Mouse (Mus musculus): Measurements from ENCODE around the gene Xlr4a. TPM values are rescaled to one million over a fixed set of nuclear protein-coding genes. Genes with fewer than 3 reads are reported as not detected.
"Not testable (repeated sequence)": the region's sequence is repeated elsewhere in the genome, so short reads cannot be mapped to it uniquely, and the experiment has no call there.

The Xlr4a gene
- total RNA-seq (2015; ENCODE audit: low replicate concordance) (2.9 TPM in 1 of 2 replicates, not detected in the other), total RNA-seq (2017; ENCODE audit: low replicate concordance) (6.5 TPM in 1 of 2 replicates, not detected in the other)

DNA sequence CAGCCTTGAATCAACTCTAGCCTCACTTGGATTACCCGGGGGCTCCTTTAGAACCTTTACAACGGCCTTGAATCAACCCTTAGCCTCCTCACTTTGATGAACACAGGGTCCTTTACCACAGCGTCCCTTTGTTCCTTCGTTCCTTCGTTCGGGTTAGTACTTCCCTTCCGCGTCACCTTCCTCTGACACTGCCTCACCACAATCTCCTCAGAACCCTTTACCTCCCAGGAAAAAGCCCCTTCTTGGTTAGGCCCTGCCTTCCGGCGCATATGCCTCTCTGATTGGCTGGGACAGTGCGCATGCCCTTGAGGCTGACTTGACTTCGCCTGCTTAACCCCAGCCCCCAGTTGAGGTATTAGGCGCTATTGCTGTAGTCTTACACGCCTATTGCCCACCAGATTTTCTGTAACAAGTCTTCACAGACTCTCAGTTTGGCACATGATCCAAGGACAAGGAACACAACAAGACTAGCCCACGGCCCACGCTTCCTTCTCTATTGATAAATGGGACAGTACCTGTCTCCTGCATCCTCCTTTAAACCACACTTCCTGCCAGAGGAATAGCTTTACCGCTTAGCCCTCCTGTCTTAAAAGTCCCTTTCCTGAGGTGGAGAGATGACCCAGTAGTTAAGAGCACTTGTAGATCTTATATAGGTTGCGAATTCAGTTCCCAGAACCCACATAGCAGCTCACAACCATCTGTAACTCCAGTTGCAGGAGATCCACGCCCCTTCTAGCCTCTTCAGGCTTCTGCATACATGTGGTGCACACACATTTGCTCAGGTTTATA is at the start of gene Xlr4a:
Gene Xlr4a (minus strand): TSS at position 212 of the 789 bp plus-strand sequence.
- not testable (repeated sequence) for ATAC-seq (replicated peaks; ENCODE audit: low FRiP score, poor library complexity, severe bottlenecking)

GRCm38 (mm10) chrX:73122859-73123829 is 40.9 kb upstream of the Xlr4a start:
- ATAC-seq (replicated peaks; ENCODE audit: low FRiP score, poor library complexity, severe bottlenecking), result not testable (repeated sequence)

DNA sequence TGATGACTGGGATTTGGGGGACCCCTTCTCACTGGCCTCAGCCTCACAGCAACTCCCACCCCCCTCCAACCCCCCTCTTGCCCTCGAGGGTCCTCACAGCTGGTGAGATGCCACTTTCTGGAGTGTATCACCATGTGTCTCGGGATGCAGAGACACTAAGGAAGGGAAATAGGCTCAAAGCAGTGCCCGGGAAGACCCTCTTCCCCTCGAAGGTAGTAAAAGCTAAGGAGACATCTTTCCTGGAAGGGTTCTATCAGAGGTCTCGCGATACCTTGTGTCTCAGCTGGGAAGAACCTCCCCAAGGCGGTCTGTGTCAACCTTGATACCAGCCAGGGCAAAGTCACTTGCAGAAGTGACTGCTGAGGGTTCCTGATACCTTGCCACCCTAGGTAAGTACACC is 34.5 kb upstream of the Xlr4a start, which contains the start of gene Gm14685:
Gene Gm14685 (plus strand): TSS at position 301 of the 400 bp plus-strand sequence.
- not testable (repeated sequence) for ATAC-seq (replicated peaks; ENCODE audit: low FRiP score, poor library complexity, severe bottlenecking)

GRCm38 (mm10) chrX:73096941-73097508 is 14.7 kb upstream of the Xlr4a start, which contains the start of gene Xlr3a:
Xlr3a (minus strand) TSS chrX:73097095.
- ATAC-seq (replicated peaks; ENCODE audit: low FRiP score, poor library complexity, severe bottlenecking), result not testable (repeated sequence)

GRCm38 (mm10) chrX:73066765-73067312 is 15.4 kb downstream of the Xlr4a start:
- not testable (repeated sequence) for ATAC-seq (replicated peaks; ENCODE audit: low FRiP score, poor library complexity, severe bottlenecking)

DNA sequence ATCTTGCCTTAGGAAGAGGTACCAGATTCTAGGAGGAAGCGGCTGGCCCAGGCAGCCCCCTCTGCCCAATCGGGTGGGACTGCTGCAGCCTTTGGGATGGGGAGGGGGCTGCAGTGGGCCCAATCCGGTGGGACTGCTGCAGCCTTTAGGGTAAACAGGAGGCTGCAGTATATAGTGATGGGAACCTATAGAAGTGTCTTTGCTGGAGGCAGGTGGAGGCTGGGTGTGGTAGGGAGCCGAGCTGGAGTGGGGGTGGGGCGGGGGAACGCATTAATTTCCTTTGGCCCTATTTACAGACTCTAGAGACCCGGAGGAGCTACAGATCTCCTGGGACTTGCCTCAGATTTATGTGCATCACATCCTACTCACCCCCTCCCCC is 17.9 kb downstream of the Xlr4a start, which contains the start of gene Pnma3:
Gene Pnma3 (plus strand): TSS at position 373 of the 379 bp plus-strand sequence.
- no peak for ATAC-seq (replicated peaks; ENCODE audit: low FRiP score, poor library complexity, severe bottlenecking)

DNA sequence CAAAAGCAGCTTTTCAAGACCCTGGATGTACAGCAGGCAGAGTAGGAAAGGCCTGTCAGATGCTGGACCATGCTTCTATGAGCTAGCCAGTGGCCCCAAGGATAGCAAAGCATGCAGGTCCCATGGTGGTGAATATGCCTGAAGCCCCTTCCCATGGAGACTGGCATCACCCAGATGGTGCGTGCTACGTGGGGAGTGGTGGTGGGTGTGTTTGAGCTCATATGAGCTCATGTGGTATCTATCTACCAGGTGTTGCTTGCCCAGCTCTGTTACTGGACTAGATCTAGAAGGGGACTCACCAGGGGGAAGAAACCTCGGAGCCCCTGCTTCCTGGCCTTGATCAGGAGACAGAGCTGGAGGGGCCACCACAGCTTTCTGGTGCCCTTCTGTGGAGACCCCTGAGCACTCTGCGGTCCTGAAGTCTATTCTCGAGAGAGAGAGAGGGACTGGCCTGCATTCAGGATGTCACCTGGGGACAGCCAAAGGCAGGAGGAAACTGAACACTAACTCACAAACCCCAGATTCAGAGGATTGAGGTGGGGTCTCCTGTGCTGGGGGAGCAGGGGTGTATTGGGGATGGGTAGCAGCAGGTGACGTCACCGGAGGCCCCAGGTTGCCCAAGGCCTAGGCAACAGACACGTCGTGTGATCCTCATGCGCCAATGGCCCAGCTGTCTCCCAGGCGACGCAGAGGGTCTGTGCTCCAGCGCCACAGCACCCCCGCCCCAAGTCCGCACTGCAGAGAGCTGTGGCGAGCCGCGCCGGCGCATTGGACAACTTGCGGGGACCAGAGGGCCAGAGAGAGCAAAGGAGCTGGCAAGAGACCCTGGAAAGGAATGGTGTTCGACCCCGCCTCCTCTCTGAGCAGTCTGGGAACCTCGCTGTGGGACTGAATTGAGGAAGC is 18.5 kb downstream of the Xlr4a start:
- ATAC-seq (replicated peaks; ENCODE audit: low FRiP score, poor library complexity, severe bottlenecking), result no peak

GRCm38 (mm10) chrX:73062323-73062722 is 20.0 kb downstream of the Xlr4a start:
- ATAC-seq (replicated peaks; ENCODE audit: low FRiP score, poor library complexity, severe bottlenecking), result no peak

GRCm38 (mm10) chrX:73061528-73061927 is 20.8 kb downstream of the Xlr4a start:
- no peak for ATAC-seq (replicated peaks; ENCODE audit: low FRiP score, poor library complexity, severe bottlenecking)

DNA sequence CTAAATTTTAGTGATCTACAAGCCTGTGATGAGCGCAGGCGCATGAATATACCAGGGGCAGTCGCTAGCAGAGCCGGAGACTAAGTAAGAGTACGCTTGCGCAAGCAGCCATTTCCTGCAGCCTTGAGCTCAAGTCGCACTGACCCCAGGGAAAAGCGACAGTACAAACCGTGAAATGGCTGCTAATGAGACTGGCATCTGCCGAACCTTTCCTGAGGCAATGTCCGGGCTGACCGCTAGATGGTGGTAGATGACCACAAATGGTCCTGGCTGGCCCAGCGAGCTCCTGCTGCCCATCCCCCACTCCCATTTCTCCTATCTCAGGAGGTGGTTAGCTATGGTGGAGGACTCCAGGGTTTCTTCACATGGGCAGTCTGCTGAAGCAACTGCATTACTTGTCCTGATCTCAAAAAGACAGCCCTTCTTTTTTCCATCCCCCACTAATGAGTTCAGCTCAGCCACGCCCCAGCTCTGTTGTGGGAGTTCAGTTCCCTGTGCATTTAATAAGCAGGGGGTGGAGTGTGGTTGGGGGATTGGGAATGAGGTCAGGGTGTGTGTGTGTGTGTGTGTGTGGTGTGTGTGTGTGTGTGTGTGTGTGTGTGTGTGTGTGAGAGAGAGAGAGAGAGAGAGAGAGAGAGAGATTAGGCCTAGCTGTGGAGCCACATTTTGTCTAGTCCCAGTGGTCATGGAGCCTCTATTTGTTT is 28.3 kb downstream of the Xlr4a start:
- ATAC-seq (replicated peaks; ENCODE audit: low FRiP score, poor library complexity, severe bottlenecking), result peak; percentile 87

- no peak for ATAC-seq (replicated peaks; ENCODE audit: low FRiP score, poor library complexity, severe bottlenecking)
Observed at GRCm38 (mm10) chrX:73039666-73040065, 42.6 kb downstream of the Xlr4a start.

GRCm38 (mm10) chrX:73038831-73039230 is 43.4 kb downstream of the Xlr4a start:
- no peak for ATAC-seq (replicated peaks; ENCODE audit: low FRiP score, poor library complexity, severe bottlenecking)

DNA sequence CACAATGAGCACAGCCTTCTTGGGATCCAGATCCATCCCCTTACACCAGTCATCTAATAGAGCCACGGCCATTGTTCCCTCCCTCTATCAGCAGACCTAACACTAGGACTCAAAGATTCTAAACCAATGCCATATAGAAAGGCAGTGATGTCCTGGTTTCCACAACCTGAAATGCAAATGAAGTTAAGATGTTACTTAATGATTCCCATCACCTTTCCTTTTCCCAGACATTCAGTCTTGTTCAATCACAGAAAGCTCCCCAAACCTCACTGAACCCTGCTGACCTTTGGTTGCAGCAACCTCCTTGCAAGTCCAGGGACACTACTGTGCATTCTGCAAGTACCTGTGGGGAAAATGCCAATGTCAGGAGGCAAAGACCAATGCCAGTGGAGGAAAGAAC is 45.3 kb downstream of the Xlr4a start, which contains the start of gene Pnma5:
Gene Pnma5 (minus strand): TSS at position 101 of the 400 bp plus-strand sequence.
- no peak for ATAC-seq (replicated peaks; ENCODE audit: low FRiP score, poor library complexity, severe bottlenecking)

Other genes starting within 250 kb of the Xlr4a start
- 11.9 and 15.6 TPM in 2 replicates for gene Cetn2, start 164.1 kb downstream of the Xlr4a start, total RNA-seq (2015; ENCODE audit: low replicate concordance)
- 19.0 and 27.2 TPM in 2 replicates for gene Cetn2, start 164.1 kb downstream of the Xlr4a start, total RNA-seq (2017; ENCODE audit: low replicate concordance)
- 4.0 and 20.6 TPM in 2 replicates for gene Nsdhl, start 163.9 kb downstream of the Xlr4a start, total RNA-seq (2015; ENCODE audit: low replicate concordance)
- 4.0 and 4.8 TPM in 2 replicates for gene Nsdhl, start 163.9 kb downstream of the Xlr4a start, total RNA-seq (2017; ENCODE audit: low replicate concordance)
- gene Zfp185, start 95.1 kb downstream of the Xlr4a start, total RNA-seq (2015; ENCODE audit: low replicate concordance), result not detected in 2 replicates
- gene Zfp185, start 95.1 kb downstream of the Xlr4a start, total RNA-seq (2017; ENCODE audit: low replicate concordance), result not detected in 2 replicates
- not detected in 2 replicates for gene Pnma5, start 45.4 kb downstream of the Xlr4a start, total RNA-seq (2015; ENCODE audit: low replicate concordance)
- not detected in 2 replicates for gene Pnma5, start 45.4 kb downstream of the Xlr4a start, total RNA-seq (2017; ENCODE audit: low replicate concordance)
- gene Pnma3, start 17.7 kb downstream of the Xlr4a start, total RNA-seq (2015; ENCODE audit: low replicate concordance), result not detected in 2 replicates
- gene Pnma3, start 17.7 kb downstream of the Xlr4a start, total RNA-seq (2017; ENCODE audit: low replicate concordance), result not detected in 2 replicates
- not detected in 2 replicates for gene Xlr3a, start 14.6 kb upstream of the Xlr4a start, total RNA-seq (2015; ENCODE audit: low replicate concordance)
- gene Xlr3a, start 14.6 kb upstream of the Xlr4a start, total RNA-seq (2017; ENCODE audit: low replicate concordance), result 3.2 TPM in 1 of 2 replicates, not detected in the other
- not detected in 2 replicates for gene Gm14685, start 34.6 kb upstream of the Xlr4a start, total RNA-seq (2015; ENCODE audit: low replicate concordance)
- gene Gm14685, start 34.6 kb upstream of the Xlr4a start, total RNA-seq (2017; ENCODE audit: low replicate concordance), result not detected in 2 replicates
- not detected in 2 replicates for gene Xlr5b, start 66.3 kb upstream of the Xlr4a start, total RNA-seq (2015; ENCODE audit: low replicate concordance)
- not detected in 2 replicates for gene Xlr5b, start 66.3 kb upstream of the Xlr4a start, total RNA-seq (2017; ENCODE audit: low replicate concordance)
- not detected in 2 replicates for gene DXBay18, start 67.0 kb upstream of the Xlr4a start, total RNA-seq (2015; ENCODE audit: low replicate concordance)
- not detected in 2 replicates for gene DXBay18, start 67.0 kb upstream of the Xlr4a start, total RNA-seq (2017; ENCODE audit: low replicate concordance)
- gene Spin2d, start 94.5 kb upstream of the Xlr4a start, total RNA-seq (2015; ENCODE audit: low replicate concordance), result not detected in 2 replicates
- gene Spin2d, start 94.5 kb upstream of the Xlr4a start, total RNA-seq (2017; ENCODE audit: low replicate concordance), result not detected in 2 replicates
- 0.63 TPM in 1 of 2 replicates, not detected in the other for gene Xlr3b, start 109.7 kb upstream of the Xlr4a start, total RNA-seq (2015; ENCODE audit: low replicate concordance)
- gene Xlr3b, start 109.7 kb upstream of the Xlr4a start, total RNA-seq (2017; ENCODE audit: low replicate concordance), result not detected in 2 replicates
- gene Xlr4b, start 131.9 kb upstream of the Xlr4a start, total RNA-seq (2015; ENCODE audit: low replicate concordance), result 2.1 and 6.9 TPM in 2 replicates
- gene Xlr4b, start 131.9 kb upstream of the Xlr4a start, total RNA-seq (2017; ENCODE audit: low replicate concordance), result 0.77 and 2.2 TPM in 2 replicates
- gene F8a, start 145.8 kb upstream of the Xlr4a start, total RNA-seq (2015; ENCODE audit: low replicate concordance), result 2.5 TPM in 1 of 2 replicates, not detected in the other
- 0.42 and 0.51 TPM in 2 replicates for gene F8a, start 145.8 kb upstream of the Xlr4a start, total RNA-seq (2017; ENCODE audit: low replicate concordance)
- not detected in 2 replicates for gene Xlr4c, start 160.7 kb upstream of the Xlr4a start, total RNA-seq (2015; ENCODE audit: low replicate concordance)
- 0.94 and 2.9 TPM in 2 replicates for gene Xlr4c, start 160.7 kb upstream of the Xlr4a start, total RNA-seq (2017; ENCODE audit: low replicate concordance)
- gene Xlr3c, start 182.9 kb upstream of the Xlr4a start, total RNA-seq (2015; ENCODE audit: low replicate concordance), result not detected in 2 replicates
- not detected in 2 replicates for gene Xlr3c, start 182.9 kb upstream of the Xlr4a start, total RNA-seq (2017; ENCODE audit: low replicate concordance)
- gene Xlr5a, start 210.5 kb upstream of the Xlr4a start, total RNA-seq (2015; ENCODE audit: low replicate concordance), result not detected in 2 replicates
- not detected in 2 replicates for gene Xlr5a, start 210.5 kb upstream of the Xlr4a start, total RNA-seq (2017; ENCODE audit: low replicate concordance)
- gene Xlr5c, start 210.5 kb upstream of the Xlr4a start, total RNA-seq (2015; ENCODE audit: low replicate concordance), result not detected in 2 replicates
- gene Xlr5c, start 210.5 kb upstream of the Xlr4a start, total RNA-seq (2017; ENCODE audit: low replicate concordance), result not detected in 2 replicates